Mouse (Mus musculus): ENCODE results near the gene Slc38a2.

The Slc38a2 gene

GRCm38 (mm10) chr15:96695455-96696421 lies 3.8 kb downstream of the Slc38a2 start:
- peak; percentile 41 for DNase-seq (ENCODE audit: low spot score)

- no peak for DNase-seq (ENCODE audit: low spot score)
These were observed 4.5 kb downstream of the Slc38a2 start for GRCm38 (mm10) chr15:96694988-96695387.

DNA sequence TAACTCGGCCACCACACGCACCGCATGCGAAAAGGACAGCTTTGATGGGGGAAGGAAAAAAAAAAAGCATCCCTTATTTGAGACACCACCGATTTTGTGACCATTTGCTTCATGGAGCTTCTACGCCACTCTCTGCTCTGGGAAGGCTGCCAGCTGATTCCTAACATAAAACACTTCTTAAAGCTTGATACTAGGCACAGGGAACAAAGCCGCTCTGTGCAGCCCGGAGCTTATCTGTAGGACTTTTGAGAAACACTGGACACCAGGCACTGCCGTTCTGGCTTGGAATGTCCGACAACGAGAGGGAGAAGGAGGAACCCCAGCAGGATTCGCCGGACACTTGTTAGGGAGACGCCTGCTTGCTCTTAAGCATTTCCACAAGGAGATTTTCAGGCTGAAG lies 5.8 kb downstream of the Slc38a2 start:
- no peak for DNase-seq (ENCODE audit: low spot score)

- no peak for DNase-seq (ENCODE audit: low spot score)
These were observed 7.1 kb downstream of the Slc38a2 start for GRCm38 (mm10) chr15:96692401-96692800.

GRCm38 (mm10) chr15:96691381-96691780 lies 8.1 kb downstream of the Slc38a2 start:
- DNase-seq (ENCODE audit: low spot score), result no peak

DNA sequence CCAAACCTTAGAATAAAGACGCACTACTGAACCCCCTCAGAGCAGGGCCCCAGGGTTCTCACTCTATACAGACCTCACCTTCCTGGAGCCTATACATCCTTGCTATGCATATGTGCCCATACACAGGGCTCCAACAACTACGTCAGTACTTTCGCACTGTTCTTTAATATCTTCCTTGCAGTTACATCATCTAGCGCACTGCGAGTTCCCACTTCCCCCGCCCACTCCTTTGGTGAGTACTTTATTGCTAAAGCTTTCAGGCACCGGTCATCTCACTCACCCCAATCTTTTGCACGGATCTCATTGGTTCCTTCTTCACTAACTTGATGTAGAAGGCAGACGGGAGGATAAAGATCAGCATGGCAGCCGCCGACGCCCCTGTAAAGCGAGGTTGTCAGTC lies 8.7 kb downstream of the Slc38a2 start:
- DNase-seq (ENCODE audit: low spot score), result no peak

DNA sequence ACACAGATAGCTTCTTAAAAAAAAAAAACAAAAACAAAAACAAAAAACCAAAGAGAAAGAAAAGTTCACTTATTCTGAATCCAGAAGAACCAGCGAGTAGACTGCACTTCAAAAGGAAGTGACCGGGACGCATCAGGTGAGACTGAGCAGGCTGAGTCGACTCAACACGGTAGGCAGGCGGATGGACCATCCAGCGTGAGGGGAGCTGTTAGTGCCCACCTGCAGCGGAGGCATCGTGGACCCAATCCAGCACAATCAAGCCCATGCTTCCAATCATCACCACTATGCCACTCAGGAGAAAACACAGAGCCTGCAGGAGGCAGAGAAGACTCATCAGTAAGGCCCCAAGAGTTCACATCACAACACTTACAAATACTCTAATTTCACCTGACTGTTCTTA lies 9.6 kb downstream of the Slc38a2 start:
- no peak for DNase-seq (ENCODE audit: low spot score)

GRCm38 (mm10) chr15:96688784-96689318 lies 10.7 kb downstream of the Slc38a2 start:
- DNase-seq (ENCODE audit: low spot score), result no peak

DNA sequence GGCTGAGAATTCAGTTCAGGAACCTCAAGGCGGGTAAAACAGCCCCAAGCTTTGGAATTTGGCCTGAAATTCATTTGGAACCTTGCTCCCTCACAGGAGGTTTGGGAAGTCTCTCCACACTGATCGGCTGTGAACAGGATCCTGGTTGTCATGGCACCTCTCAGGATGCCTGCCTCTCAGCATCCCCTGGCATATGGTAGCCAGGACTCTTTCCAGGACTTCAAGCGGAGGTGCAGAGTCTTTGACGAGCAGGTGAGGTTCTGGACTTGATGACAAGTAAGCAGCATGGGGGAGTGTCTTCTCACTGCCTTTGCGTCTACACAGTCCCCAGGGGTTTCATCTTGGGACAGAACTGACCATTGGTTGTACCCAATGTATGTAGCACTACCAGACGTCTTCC lies 11.5 kb downstream of the Slc38a2 start:
- no peak for DNase-seq (ENCODE audit: low spot score)

DNA sequence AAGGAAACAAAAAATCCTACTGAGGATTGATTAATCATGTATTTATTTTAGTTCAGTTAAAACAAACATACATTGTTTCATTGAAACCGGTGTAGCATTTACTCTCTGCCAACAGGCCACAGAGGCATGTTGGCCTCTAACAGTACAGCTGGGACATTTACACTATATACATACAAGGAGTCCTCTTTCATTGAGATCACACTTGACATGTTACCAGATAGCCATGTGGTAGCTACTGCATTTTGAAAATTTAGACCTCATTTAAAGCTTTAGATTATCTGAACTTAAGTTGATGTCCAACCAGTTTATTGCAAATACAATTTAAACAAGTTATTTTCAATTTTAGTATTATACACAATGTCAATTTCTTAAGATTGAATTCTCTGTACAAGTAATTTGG lies 12.2 kb downstream of the Slc38a2 start:
- DNase-seq (ENCODE audit: low spot score), result no peak

- DNase-seq (ENCODE audit: low spot score), result no peak
These were observed 13.1 kb downstream of the Slc38a2 start for GRCm38 (mm10) chr15:96686201-96687159.

- DNase-seq (ENCODE audit: low spot score), result no peak
These were observed 14.3 kb downstream of the Slc38a2 start for GRCm38 (mm10) chr15:96685273-96685672.

DNA sequence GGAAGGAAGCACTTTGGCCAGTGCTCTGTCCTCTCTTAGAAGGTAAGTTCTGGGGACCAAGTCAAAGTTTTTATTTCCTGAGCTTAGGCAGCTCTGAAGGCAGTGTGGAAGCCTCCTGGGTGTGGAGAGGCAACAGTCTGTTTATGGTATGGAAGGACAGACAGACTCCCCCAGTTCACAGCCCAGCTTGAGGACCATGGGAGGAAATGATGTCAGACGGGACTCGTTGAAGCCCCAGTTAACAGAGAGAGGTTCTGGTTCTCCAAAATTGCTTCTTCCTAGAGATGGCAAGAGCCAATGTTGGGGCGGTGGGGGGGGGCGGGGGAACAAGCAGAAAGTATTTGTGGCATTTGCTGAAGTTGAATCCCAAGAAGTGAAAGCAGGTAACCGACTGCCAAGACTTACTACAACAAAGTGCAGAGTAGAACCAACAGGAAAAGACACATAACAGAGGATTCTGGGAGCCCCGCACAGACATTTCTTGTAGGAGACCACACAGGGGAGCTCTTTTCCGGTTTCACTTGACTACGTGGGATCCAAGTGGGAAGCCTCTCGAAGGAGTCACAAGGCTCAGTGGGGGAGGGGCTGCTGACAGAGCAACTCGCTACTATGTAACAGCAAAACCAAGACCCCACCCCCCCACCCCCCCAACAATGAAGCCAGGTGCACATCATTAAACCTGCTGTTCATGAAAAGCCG lies 15.2 kb downstream of the Slc38a2 start:
- DNase-seq (ENCODE audit: low spot score), result peak; percentile 46

DNA sequence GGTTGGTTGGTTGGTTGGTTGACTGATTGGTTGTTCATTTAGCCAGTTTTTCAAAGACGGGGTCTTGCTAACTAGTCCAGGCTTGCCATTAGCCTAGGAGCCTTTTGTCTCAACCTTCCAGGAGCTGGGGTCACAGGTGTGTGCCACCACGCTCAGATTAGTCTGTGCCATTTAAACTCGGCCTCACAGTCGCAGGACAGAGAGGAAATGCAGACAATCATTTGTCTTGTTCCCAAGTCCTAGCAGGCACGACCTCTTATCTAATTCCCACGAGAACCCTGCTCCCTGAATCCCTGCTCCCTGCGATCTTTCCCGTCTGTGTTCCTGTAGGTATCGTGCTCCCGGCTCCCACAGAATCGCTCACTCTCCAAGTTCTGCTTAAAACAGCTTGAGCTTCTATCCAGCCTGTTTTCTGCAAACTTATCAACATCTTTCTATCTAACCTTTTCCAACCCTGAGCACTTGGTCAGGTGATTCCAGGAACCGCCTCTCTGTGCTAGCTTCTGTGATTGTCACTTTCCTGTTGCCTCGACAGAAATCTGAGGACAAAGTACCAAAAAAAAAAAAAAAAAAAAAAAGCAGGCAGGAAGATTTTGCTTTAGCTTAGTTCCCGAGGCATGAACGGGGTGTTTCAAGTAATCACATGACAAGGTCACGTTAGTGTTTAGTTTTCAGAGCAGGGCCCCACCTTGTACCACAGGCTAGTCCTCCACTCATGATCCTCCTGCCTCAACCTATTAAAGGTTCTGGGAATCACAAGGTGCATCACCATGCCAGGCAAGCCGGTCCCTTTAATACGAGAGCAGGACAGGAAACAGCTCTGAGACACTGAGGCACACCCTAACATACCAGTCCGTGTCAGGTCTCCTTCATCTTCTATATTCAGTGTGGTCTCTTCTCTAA lies 20.4 kb downstream of the Slc38a2 start:
- DNase-seq (ENCODE audit: low spot score), result no peak

DNA sequence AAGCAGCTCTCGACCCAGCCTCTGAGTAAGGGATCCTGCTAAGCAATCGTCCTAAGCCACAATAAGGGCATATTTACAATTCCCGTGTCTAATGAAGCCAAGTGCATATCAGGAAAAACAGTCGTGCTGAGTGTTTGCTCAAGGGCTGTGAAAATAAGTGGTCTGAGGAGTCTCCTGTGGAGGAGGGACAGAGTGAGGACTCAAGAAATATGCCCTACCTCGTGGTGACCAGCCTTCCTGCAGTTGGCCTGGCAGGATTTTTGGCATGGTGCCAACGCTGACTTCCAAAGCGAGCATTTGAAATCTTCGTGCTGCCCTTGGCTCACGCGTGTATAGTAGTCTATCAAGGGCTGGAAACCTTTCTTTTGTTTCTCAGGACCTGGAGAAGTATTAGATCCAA lies 23.0 kb downstream of the Slc38a2 start:
- peak; percentile 50 for DNase-seq (ENCODE audit: low spot score)

GRCm38 (mm10) chr15:96675744-96676143 lies 23.8 kb downstream of the Slc38a2 start:
- DNase-seq (ENCODE audit: low spot score), result no peak

DNA sequence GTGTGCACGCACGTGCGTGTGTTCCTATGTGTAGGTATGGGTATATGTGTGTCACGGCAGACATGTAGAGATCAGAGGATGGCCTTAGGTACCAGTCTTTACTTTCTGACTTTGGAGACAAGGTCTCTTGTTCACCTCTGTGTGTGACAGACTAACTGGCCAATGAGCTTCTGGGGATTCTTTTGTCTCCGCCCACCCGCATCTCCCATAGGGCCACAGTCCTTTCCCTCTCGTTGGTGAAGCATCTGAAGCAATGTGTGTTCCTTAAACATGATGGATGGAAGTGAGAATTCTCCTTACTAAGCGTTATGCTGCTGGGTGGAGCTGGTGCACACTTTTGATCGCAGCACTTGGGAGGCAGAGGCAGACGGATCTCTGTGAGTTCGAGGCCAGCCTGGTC lies 24.5 kb downstream of the Slc38a2 start:
- DNase-seq (ENCODE audit: low spot score), result no peak

- DNase-seq (ENCODE audit: low spot score), result no peak
These were observed 25.4 kb downstream of the Slc38a2 start for GRCm38 (mm10) chr15:96674089-96674488.

DNA sequence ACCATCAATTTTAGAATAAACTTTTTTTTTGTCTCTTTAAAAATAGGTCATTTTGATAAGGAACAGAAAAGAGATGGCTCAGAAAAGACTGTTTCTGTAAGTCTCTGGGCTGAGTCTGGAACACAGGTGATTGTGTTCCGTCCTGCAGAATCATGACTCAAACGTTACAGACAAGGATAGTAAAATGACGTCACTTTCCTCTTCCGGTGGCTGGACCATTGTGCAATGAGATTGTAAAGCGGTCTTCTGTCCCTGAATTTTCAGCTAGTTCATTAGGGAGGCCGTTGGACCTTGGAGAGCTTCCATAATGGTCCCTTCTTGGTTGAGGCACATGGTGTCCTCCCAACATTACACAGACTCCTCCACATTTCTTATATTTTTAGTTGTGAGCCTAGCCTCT lies 29.8 kb downstream of the Slc38a2 start:
- no peak for DNase-seq (ENCODE audit: low spot score)

DNA sequence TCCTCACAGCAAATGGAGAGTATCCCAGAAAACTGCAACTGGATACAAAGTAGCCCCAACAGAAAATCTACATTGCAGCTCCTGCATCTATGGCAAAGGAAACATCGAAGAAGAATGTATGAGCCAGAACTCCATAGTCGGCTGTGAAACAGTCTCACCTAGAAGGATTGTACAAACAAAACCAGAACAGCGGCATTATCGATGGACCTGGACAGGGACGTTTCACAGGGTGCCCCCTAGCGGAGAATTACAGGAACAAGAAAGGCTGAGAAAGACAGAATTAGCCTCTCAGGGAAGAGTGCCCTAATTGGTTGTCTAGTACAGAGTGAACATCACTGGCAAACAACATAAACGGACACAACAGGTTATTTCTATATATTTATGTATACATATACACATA lies 32.9 kb downstream of the Slc38a2 start:
- DNase-seq (ENCODE audit: low spot score), result peak; percentile 73

GRCm38 (mm10) chr15:96665889-96666288 lies 33.6 kb downstream of the Slc38a2 start:
- peak; percentile 79 for DNase-seq (ENCODE audit: low spot score)
